Mouse (Mus musculus) brain, embryonic 14.5 days (tissue): ENCODE measurements around the gene Zfp366.

Experiments used
- CTCF ChIP-seq: fragments of 200-500 bp; IDR thresholded peaks from 2 replicates; pipeline ENCODE4 v1.5.1; 2012; ENCODE audit warnings: inconsistent platforms, mild to moderate bottlenecking, moderate library complexity, borderline replicate concordance; ENCODE audit not compliant: insufficient read depth, insufficient read length; ENCODE audit errors: extremely low read depth
- POLR2A ChIP-seq: fragments of 200-500 bp; IDR thresholded peaks from 2 replicates; pipeline ENCODE4 v1.6.1; 2012; ENCODE audit warnings: mild to moderate bottlenecking, inconsistent platforms, borderline replicate concordance; ENCODE audit not compliant: poor library complexity, insufficient read depth, insufficient read length, severe bottlenecking; ENCODE audit errors: extremely low read depth

- TF ChIP-seq CTCF (no peak), POLR2A (no peak)
These were observed 48.7 kb downstream of the Zfp366 start for GRCm38 (mm10) chr13:99233333-99233732.
